Mouse (Mus musculus): ENCODE data around the gene Hacl1. TPM values are rescaled to one million over a fixed set of nuclear protein-coding genes. Genes with fewer than 3 reads are reported as not detected.
A peak's percentile ranks its signal among the peaks of the same experiment; 100 is the strongest.

Gene Hacl1
- 10 to 100 TPM; 15.0 to 15.4 TPM for total RNA-seq (2021)
- long read RNA-seq, experiment 1, transcript Hacl1-201 (17 exons, 2,644 nt), result major isoform, 10 of 15 reads
- long read RNA-seq, experiment 1, partial matches to known transcripts, result 1 of 15 reads
- long read RNA-seq, experiment 1, other reads (novel, unspliced or antisense), result 3 of 15 reads
- long read RNA-seq, experiment 2, transcript Hacl1-201 (17 exons, 2,644 nt), result major isoform, 11 of 15 reads
- long read RNA-seq, experiment 2, partial matches to known transcripts, result 1 of 15 reads
- long read RNA-seq, experiment 2, other reads (novel, unspliced or antisense), result 3 of 15 reads

GRCm38 (mm10) chr14:31640890-31641505 is at the start of gene Hacl1, which contains the start of gene Btd:
Gene Hacl1 (minus strand): TSS chr14:31641286.
Gene Btd (plus strand): TSS chr14:31641028.
- DNase-seq (ENCODE audit: low spot score in 2 of 2), result peak; percentile 60 to 84

- no peak for DNase-seq (ENCODE audit: low spot score in 2 of 2)
Observed at GRCm38 (mm10) chr14:31686231-31686630, 45.1 kb upstream of the Hacl1 start.

- DNase-seq (ENCODE audit: low spot score in 2 of 2), result no peak
Observed at GRCm38 (mm10) chr14:31685680-31686079, 44.6 kb upstream of the Hacl1 start.

- no peak for DNase-seq (ENCODE audit: low spot score in 2 of 2)
Observed at GRCm38 (mm10) chr14:31684343-31685040, 43.4 kb upstream of the Hacl1 start.

GRCm38 (mm10) chr14:31683610-31684009 is 42.5 kb upstream of the Hacl1 start:
- DNase-seq (ENCODE audit: low spot score in 2 of 2), result no peak

- DNase-seq (ENCODE audit: low spot score in 2 of 2), result no peak
Observed at GRCm38 (mm10) chr14:31681931-31682555, 41.0 kb upstream of the Hacl1 start.

- no peak for DNase-seq (ENCODE audit: low spot score in 2 of 2)
Observed at GRCm38 (mm10) chr14:31681291-31681690, 40.2 kb upstream of the Hacl1 start.

- DNase-seq (ENCODE audit: low spot score in 2 of 2), result no peak
Observed at GRCm38 (mm10) chr14:31680656-31681055, 39.6 kb upstream of the Hacl1 start.

GRCm38 (mm10) chr14:31671635-31672320 is 30.7 kb upstream of the Hacl1 start:
- DNase-seq (ENCODE audit: low spot score in 2 of 2), result no peak

GRCm38 (mm10) chr14:31669642-31670490 is 28.8 kb upstream of the Hacl1 start:
- no peak for DNase-seq (ENCODE audit: low spot score in 2 of 2)

GRCm38 (mm10) chr14:31669161-31669611 is 28.1 kb upstream of the Hacl1 start:
- DNase-seq (ENCODE audit: low spot score in 2 of 2), result peak in 1 of 2 experiments; percentile 72

- no peak for DNase-seq (ENCODE audit: low spot score in 2 of 2)
Observed at GRCm38 (mm10) chr14:31668326-31668725, 27.2 kb upstream of the Hacl1 start.

GRCm38 (mm10) chr14:31667741-31668140 is 26.7 kb upstream of the Hacl1 start:
- DNase-seq (ENCODE audit: low spot score in 2 of 2), result no peak

- DNase-seq (ENCODE audit: low spot score in 2 of 2), result no peak
Observed at GRCm38 (mm10) chr14:31666931-31667705, 26.0 kb upstream of the Hacl1 start.

GRCm38 (mm10) chr14:31665566-31665940 is 24.5 kb upstream of the Hacl1 start:
- DNase-seq (ENCODE audit: low spot score in 2 of 2), result no peak

- DNase-seq (ENCODE audit: low spot score in 2 of 2), result no peak
Observed at GRCm38 (mm10) chr14:31664903-31665565, 23.9 kb upstream of the Hacl1 start.

GRCm38 (mm10) chr14:31664100-31664902 is 23.2 kb upstream of the Hacl1 start:
- DNase-seq (ENCODE audit: low spot score in 2 of 2), result no peak

Data from gastrocnemius, postnatal 4 days (tissue).